Mouse (Mus musculus) left cerebral cortex, adult 2 months (tissue): ENCODE results near the gene Tmub2. TPM values are rescaled to one million over a fixed set of nuclear protein-coding genes. Genes with fewer than 3 reads are reported as not detected.

Source experiments
- DNase-seq, 2 experiments: peaks; one replicate each; pipeline ENCODE4 v3.0.0; 2021 to 2022; ENCODE audit warnings: low spot score in 2 of 2, mixed read lengths in 1 of 2; ENCODE audit errors: extremely low spot score in 1 of 2
- H3K27ac ChIP-seq: fragments of 200-600 bp; 2 replicates; pipeline ENCODE4 v1.8.1; 2022
- H3K4me3 ChIP-seq: fragments of 200-600 bp; 2 replicates; pipeline ENCODE4 v1.8.1; 2022
- CTCF ChIP-seq: fragments of 200-600 bp; IDR thresholded peaks from 2 replicates; pipeline ENCODE4 v1.8.1; 2022; ENCODE audit warnings: antibody characterized with exemption, mild to moderate bottlenecking, moderate library complexity
- intact Hi-C: fragments of 180-260 bp; cut with DNase I; formaldehyde crosslinking; loops from one replicate; pipeline ENCODE4 v1.15.1; 2025
- long read RNA-seq, 2 experiments: library from polyadenylated mRNA; stranded (forward); transcript quantifications; one replicate each; pipeline ENCODE4 v2.0.0; 2021; ENCODE audit warnings: borderline mapping rate in 2 of 2
- total RNA-seq, 2 experiments: library from RNA; stranded (reverse); gene quantifications; 2 replicates each; pipeline ENCODE4 v1.2.3; 2021

Gene Tmub2
- total RNA-seq = 10 to 100 TPM; 66.6 to 74.4 TPM
- long read RNA-seq, experiment 1, transcript Tmub2-201 (4 exons, 1,939 nt) = major isoform, 26 of 83 reads
- long read RNA-seq, experiment 1, transcript Tmub2-205 (3 exons, 2,249 nt) = minor isoform, 24 of 83 reads
- long read RNA-seq, experiment 1, transcript Tmub2-202 (3 exons, 1,876 nt) = minor isoform, 19 of 83 reads
- long read RNA-seq, experiment 1, partial matches to known transcripts = 8 of 83 reads
- long read RNA-seq, experiment 1, other reads (novel, unspliced or antisense) = 6 of 83 reads
- long read RNA-seq, experiment 2, transcript Tmub2-202 (3 exons, 1,876 nt) = minor isoform, 8 of 64 reads
- long read RNA-seq, experiment 2, transcript Tmub2-205 (3 exons, 2,249 nt) = minor isoform, 17 of 64 reads
- long read RNA-seq, experiment 2, transcript Tmub2-201 (4 exons, 1,939 nt) = major isoform, 23 of 64 reads
- long read RNA-seq, experiment 2, partial matches to known transcripts = 8 of 64 reads
- long read RNA-seq, experiment 2, other reads (novel, unspliced or antisense) = 8 of 64 reads

DNA sequence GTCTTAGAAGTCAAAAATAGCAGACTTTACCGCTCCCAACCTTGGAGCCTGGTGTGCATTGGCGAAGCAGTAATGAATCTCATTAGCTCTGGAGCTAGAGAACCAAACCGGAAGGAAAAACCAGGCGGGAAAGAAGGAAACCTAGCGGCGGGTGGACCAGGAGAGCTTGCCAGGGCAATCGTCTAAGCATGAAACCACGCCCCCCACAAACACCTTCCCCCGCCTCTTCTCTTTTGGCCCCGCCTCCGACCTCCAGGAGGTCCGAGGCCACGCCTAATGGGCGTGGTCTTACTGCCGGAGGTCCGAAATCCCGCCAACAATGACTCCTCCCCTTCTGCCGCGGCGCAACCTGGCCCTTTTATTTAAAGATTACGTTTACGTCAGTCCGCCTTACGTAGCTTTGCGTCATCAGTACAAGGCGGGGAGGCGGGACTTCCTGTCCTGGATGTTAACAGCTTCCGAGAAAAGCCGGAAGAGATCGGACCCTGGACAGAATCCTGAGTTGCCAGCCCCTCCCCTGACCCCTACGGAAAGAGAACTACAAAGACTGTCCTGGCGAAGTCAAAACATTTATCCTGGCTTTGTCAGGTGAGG lies at the start of gene Tmub2:
TSS of gene Tmub2 (plus strand) at position 431 of the 594 bp plus-strand sequence.
- peak; percentile 91 to 94 for DNase-seq
- peak within 1 kb of the TSS; percentile 92 for H3K27ac ChIP-seq
- peak within 1 kb of the TSS; percentile 67 for H3K4me3 ChIP-seq
- intact Hi-C loops = no loop called here
- TF ChIP-seq CTCF = no peak; the same call in 1 of the 2 replicates

DNA sequence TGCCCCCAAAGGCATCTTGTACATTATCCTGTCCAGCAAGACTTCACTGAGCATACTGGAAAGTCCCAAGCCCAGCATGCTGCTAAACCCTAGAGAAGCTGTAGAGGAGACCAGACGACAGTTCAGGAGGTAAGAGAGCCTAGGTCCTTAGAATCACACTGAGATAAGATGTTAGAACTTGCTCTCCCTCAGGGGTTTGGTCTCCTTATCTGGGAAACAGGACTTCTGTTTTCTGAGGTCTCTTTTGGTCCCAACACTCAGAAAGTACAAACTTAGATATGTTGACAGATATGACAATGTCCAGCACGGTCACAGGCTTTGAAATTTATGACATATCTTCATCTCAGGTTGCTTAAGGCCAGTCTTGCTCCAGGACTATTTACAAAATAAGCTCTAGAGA lies 48.7 kb upstream of the Tmub2 start:
- H3K4me3 ChIP-seq = no peak overlapping the region
- DNase-seq = no peak
- H3K27ac ChIP-seq = no peak overlapping the region
- intact Hi-C loops = no loop called here
- no peak for TF ChIP-seq CTCF

DNA sequence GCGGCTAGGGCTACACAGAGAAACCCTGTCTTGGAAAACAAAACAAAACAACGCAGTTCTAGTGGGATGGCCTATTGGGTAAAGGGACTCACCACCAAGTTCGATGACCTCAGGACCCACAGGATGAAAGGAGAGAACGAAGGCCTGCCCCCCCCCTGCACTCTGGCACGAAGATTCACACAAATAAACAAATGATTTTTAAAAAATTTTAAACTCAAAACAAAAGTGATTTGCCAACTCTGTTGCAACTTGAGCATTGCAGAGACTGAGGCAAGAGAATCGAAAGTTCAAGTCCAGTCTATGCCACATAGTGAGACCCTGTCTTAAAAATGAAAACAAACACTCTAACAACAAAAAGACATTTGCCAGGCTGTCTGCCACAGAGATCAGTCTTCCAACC lies 44.1 kb upstream of the Tmub2 start:
- intact Hi-C loops = no loop called here
- Histone ChIP-seq H3K4me3 (no peak overlapping the region), H3K27ac (no peak overlapping the region)
- no peak for TF ChIP-seq CTCF
- no peak for DNase-seq

DNA sequence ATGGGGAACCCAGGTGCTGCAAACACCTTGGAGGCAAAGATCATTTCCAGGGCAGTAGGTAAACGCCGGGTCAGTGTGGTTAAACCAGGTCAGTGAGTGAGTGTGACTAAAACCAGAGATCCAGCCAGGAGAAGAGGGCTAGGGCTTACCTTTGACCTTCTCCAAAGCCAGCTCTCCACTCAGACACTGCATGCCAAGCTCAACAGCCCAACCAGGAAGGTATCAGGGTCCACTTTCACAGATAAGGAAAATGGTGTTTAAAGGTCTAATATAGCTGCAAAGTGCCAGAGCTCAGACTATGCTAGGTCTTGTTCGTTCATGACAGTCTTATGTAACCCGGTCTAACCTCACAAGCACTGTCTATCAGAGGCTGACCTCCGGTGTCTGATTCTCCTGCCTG lies 43.5 kb upstream of the Tmub2 start:
- no peak for TF ChIP-seq CTCF
- DNase-seq = no peak
- no peak overlapping the region for H3K27ac ChIP-seq
- intact Hi-C loops = no loop called here
- H3K4me3 ChIP-seq = no peak overlapping the region

DNA sequence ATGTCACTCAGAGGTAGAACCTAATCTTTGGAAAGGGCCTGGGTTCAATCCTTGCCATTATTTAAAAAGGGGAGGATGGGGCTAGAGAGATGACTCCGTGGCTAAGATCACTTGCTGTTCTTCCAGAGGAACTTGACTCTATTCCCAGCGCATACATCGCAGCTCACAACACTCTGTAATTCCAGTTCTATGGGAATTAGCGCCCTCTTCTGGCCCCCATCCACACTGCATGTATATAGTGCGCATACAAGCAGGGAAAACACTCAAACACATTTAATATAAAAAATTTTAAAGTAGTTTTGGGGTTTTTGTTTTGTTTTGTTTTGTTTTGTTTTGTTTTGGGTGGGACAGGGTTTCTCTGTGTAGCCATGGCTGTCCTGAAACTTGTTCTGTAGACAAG lies 42.9 kb upstream of the Tmub2 start:
- H3K4me3 ChIP-seq = no peak overlapping the region
- peak; percentile 4 for TF ChIP-seq CTCF
- intact Hi-C loops = no loop called here
- no peak for DNase-seq
- H3K27ac ChIP-seq = no peak overlapping the region

DNA sequence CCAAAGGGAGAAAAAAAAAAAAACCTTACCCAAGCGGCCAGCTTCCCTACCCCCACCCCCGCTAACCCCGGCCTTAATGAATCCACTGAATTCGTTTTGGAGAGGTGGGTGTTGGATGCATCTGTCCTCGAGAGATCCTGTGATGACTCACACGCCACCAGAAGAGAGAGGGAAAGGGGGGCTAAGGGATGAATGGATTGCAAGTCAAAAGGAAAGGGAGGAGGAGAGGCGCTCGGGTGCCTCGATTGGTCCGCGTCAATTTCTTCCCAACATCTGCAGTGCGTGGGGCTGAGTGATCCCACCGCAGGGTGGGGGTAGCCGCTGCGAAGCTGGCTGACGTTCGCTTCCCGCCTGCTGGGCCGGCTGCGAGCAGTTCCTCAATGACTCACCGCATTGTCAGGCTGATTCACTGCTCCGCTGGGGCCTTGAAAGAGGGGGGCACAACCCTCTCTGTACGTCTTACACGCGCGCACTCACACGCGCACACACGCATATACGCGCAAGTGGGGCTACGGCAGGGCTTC lies 39.7 kb upstream of the Tmub2 start:
- no peak for TF ChIP-seq CTCF
- intact Hi-C loops = loop anchor here (1.0 kb wide), 2 partner anchors 29 to 44 kb away; no protein-coding TSS in a partner anchor
- peak overlapping the region; percentile 43 for H3K4me3 ChIP-seq
- DNase-seq = peak; percentile 85 to 87
- H3K27ac ChIP-seq = peak overlapping the region; percentile 0; the same call in 1 of the 2 replicates

DNA sequence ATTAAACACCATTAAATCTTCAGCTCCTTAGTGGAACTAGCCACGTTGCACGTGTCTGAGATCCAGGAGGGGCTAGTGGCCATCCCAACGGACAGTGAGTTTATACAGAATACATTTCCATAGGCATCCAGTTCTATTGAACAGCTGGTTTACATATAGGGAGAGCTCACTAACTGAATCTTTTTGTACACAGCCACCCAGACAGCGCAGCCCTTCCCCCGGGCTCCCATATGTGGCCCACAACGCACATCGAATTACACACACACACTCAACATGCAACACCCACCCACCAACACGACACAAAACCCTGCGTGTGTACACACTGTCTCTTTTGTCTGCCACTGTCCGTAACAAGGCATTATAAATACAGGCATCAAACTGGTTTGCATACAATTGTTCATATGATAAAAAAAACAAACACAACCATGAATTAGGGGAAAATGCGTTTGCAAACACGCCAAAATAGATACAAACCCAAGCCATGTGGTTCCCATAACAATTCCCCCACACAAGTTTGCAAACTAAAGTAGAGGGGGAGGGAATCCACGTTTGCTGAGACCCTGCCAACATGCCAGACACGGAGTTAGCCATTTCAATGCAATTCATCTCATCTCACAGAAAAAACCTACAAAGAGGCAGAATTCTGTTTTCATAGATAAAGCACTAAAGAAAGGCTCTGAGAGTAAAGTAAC lies 39.0 kb upstream of the Tmub2 start:
- intact Hi-C loops = loop anchor here (1.0 kb wide), 2 partner anchors 29 to 44 kb away; no protein-coding TSS in a partner anchor

DNA sequence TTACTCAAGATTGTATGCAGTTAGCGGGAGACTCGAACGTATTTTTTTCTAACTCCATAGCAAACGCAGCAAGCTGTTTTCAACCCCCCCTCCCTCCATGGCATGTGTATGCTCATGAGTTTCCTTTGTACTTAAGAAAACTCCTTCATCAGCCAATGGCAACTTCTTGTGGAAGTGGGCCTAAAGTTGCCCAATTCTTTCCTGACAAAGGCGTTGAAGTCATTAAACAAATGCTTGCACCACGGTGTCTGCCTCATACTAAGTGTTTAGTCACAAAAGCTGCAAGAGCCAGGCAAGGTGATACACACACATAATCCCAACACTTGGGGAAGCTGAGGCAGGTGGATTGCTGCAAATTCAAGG lies 38.5 kb upstream of the Tmub2 start:
- DNase-seq = no peak
- intact Hi-C loops = no loop called here
- TF ChIP-seq CTCF = no peak
- Histone ChIP-seq H3K4me3 (no peak overlapping the region), H3K27ac (no peak overlapping the region)

More for the DNA sequence above, 39.0 kb upstream of the Tmub2 start:
- no peak for TF ChIP-seq CTCF
- DNase-seq = peak in 1 of 2 experiments; percentile 29
- peak overlapping the region; percentile 43 for H3K4me3 ChIP-seq
- H3K27ac ChIP-seq = peak overlapping the region; percentile 0; the same call in 1 of the 2 replicates

DNA sequence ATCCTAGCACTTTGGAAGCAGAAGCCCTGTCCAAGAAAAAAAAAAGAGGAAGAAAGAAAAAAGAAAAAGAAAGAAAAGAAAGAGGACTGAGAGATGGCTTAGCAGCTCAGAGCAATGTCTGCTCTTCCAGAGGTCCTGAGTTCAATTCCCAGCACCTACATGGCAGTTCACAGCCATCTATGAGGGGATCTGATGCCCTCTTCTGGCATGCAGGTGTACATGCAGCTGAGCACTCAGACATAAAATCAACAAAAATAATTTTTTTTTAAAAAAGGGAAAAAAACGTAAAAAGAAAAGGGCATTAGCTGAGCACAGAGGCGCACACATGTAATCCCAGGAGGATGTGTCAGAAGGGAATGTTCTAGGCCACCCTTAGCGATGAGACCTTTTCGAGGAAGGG lies 37.9 kb upstream of the Tmub2 start:
- H3K4me3 ChIP-seq = no peak overlapping the region
- no peak for DNase-seq
- H3K27ac ChIP-seq = no peak overlapping the region
- peak; percentile 19 for TF ChIP-seq CTCF
- intact Hi-C loops = no loop called here

DNA sequence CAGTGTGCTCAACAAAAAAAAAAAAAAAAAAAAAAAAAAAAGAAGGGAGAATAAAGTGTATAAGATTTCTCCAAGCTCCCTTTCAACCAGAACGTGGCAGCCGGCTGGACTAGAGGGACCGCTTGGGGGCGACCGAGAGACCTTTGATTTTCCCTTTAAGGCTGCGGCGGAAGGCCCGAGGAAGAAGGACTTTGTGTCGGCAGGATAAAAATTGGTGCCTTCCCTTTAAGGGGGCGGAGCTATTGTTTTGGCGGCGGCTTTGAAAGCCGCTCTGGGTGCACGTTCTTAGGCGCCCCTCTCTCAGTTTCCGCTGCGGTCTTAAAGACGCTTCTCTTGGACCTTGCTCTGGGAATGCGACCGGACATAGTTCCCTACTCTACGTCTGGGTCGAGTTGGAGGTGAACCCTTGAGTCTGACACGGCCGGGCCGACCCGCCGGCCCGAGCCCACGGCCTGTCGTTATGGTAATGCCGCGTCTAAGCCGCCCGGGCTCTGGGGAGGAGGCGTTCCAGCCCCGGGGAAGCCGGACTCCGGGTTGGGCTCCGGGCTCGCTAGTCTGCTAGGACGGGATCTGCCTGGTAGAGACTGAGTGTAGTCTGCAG lies 36.0 kb upstream of the Tmub2 start, which contains the start of gene BC030867:
TSS of gene BC030867 (plus strand) at position 253 of the 601 bp plus-strand sequence.
- Histone ChIP-seq H3K27ac (no peak within 1 kb of the TSS), H3K4me3 (peak within 1 kb of the TSS; percentile 51)
- DNase-seq = peak; percentile 90 to 94
- intact Hi-C loops = loop anchor here (1.0 to 2.0 kb wide), 2 partner anchors 18 to 58 kb away; partner anchors contain the start of gene Hdac5
- TF ChIP-seq CTCF = peak; percentile 76
